Mouse (Mus musculus) megakaryocyte, embryonic 14.5 days (primary cell): ENCODE measurements around the gene Slc22a15.

ENCODE experiments used
- FLI1 ChIP-seq: IDR thresholded peaks from 2 replicates; pipeline ENCODE4 v1.6.1; 2012; ENCODE audit warnings: low read length, inconsistent platforms, mixed read lengths
- GATA1 ChIP-seq: IDR thresholded peaks from 3 replicates; pipeline ENCODE4 v1.6.1; 2012; ENCODE audit warnings: mixed read lengths, low read length, inconsistent platforms, borderline replicate concordance

DNA sequence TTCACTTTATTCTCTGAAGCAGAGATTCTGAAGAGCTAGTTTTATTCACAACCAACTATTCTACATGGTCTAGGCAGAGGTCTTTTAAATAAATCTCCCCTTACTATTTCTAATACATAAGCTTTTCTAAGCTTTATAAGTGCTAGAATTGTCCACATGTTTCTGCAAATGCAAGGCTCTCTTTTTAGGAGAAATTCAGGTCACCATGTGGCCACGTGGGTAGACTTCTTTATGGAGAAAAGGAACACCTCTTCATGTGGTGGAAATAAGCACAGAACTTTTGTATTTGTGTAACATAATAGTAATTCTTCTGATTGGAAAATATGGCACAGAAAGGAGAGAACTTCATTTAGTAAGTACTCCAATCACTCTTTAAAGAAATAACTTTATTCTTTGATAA lies 70.2 kb downstream of the Slc22a15 start:
- no peak for TF ChIP-seq GATA1
- no peak for TF ChIP-seq FLI1
